Mouse (Mus musculus) liver, postnatal 0 days (tissue): ENCODE data around the gene Actr1a.

ENCODE experiments used
- CTCF ChIP-seq: sonication (generic); IDR thresholded peaks from 2 replicates; pipeline ENCODE4 v1.5.1; 2016; ENCODE audit warnings: antibody characterized with exemption, low read depth
- EP300 ChIP-seq: IDR thresholded peaks from 2 replicates; pipeline ENCODE4 v1.6.1; 2016; ENCODE audit warnings: antibody characterized with exemption, low read depth, mild to moderate bottlenecking

DNA sequence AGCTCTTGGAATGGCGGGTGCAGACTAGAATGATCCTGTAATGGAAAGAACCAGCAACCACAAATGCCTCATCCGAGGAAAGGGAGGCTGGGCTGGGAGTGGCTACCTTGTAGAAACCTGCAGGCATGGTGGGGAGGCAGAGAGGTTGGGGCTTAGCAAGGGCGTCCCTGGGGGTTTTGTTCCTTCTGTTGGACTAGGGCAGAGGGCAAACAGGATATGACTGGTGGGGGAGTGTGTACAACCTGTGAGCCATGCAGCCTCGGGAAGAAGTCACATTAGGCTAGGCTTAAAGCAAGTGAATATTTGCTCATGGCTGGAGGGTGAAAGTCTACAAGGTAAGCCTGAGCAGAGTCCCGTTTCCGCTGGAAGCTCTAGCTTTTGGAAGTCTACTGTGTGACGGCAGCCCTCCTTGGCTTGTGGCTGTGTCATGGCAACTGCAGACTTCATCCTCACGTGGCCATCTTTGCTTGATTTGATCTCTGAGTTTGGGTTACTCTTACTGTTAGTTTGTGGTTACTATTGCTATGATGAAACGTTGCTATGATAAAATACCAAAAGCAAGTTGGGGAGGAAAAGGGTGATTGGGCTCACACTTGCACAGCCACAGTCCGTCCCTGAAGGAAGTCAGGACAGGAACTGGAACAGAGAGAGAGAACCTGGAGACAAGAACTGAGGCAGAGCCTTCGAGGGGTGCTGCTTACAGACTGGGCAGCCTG, 32.1 kb downstream of the Actr1a start:
- TF ChIP-seq EP300 (no peak), CTCF (no peak)
